22 mouse cellular contexts compared by ENCODE assay signal in genomic region chr2:19734164-19734870, GRCm38 (mm10).
DNase-seq lines count a peak whose midpoint lies in the region; ATAC-seq lines count a peak whose summit lies in the region.
"Had no signal": no experiment of that assay in that cellular context is flagged by ENCODE, and none has a peak within 500 bp of the region (broad histone marks: within the 10 kb centered on the region; RNA-seq: fewer than 3 reads in every experiment).

No protein-coding gene starts in this region.

- H3K27me3 ChIP-seq in embryonic facial prominence, embryonic 14.5 days (replicated peaks; ENCODE audit: control insufficient read depth, insufficient read depth, low read length) = no peaks in the 10 kb centered on the region
- H3K27me3 ChIP-seq in embryonic facial prominence, embryonic 10.5 days (replicated peaks; ENCODE audit: low read depth, poor library complexity, severe bottlenecking) = no peaks in the 10 kb centered on the region
- H3K27me3 ChIP-seq in hindbrain, embryonic 11.5 days (ENCODE audit: control insufficient read depth, insufficient read depth, low read length) = no peaks in the 10 kb centered on the region
- H3K27me3 ChIP-seq: forebrain, embryonic 12.5 days; neural tube, embryonic 13.5 days; stomach, embryonic 15.5 days had no signal

- no peak overlapping the region for H3K4me2 ChIP-seq in embryonic facial prominence, embryonic 14.5 days (ENCODE audit: low read depth, low read length)
- H3K4me2 ChIP-seq in hindbrain, embryonic 11.5 days (replicated peaks; ENCODE audit: low read depth, low read length) = no peak overlapping the region
- H3K4me2 ChIP-seq: forebrain, embryonic 12.5 days; neural tube, embryonic 13.5 days; stomach, embryonic 15.5 days had no signal

- no peak for ATAC-seq in embryonic facial prominence, embryonic 14.5 days (ENCODE audit: low read depth)
- ATAC-seq in hindbrain, embryonic 11.5 days (ENCODE audit: low FRiP score) = no peak
- ATAC-seq: hindbrain, postnatal 0 days had no signal

- DNase-seq in embryonic facial prominence, embryonic 14.5 days (ENCODE audit: low spot score) = no peak
- DNase-seq in embryonic facial prominence, embryonic 10.5 days (ENCODE audit: low spot score) = no peak
- DNase-seq in B cell, adult 2 months = peak; percentile 41 to 44
- peak; percentile 23 for DNase-seq in naive thymus-derived CD4-positive, alpha-beta T cell, adult 2 months (ENCODE audit: low read depth)
- peak; percentile 69 to 71 for DNase-seq in thymus, postnatal 10 days (ENCODE audit: low spot score in 2 of 2)
- DNase-seq in retina, embryonic 14.5 days (ENCODE audit: low spot score) = no peak
- no peak for DNase-seq in hindbrain, embryonic 11.5 days (ENCODE audit: low spot score)
- DNase-seq in urinary bladder, postnatal 25 days (ENCODE audit: low spot score) = no peak
- DNase-seq: cerebellum, postnatal 10 days; embryo, embryonic 11 days; gastrocnemius, postnatal 10 days; heart, adult 2 months; heart, postnatal 10 days; kidney, adult 2 months; left cerebral cortex, postnatal 4 days; lung, adult 18-20 months; lung, postnatal 36 days had no signal

- no peak overlapping the region for H3K4me3 ChIP-seq in embryonic facial prominence, embryonic 14.5 days (ENCODE audit: low read depth, low read length)
- no peak overlapping the region for H3K4me3 ChIP-seq in embryonic facial prominence, embryonic 10.5 days
- no peak overlapping the region for H3K4me3 ChIP-seq in hindbrain, embryonic 11.5 days (ENCODE audit: low read depth, low read length)
- H3K4me3 ChIP-seq: forebrain, embryonic 12.5 days; heart, adult 2 months; midbrain, embryonic 10.5 days; neural tube, embryonic 13.5 days; stomach, embryonic 15.5 days had no signal

- H3K4me1 ChIP-seq in embryonic facial prominence, embryonic 14.5 days (ENCODE audit: control insufficient read depth, insufficient read depth, low read length) = no peaks in the 10 kb centered on the region
- H3K4me1 ChIP-seq in embryonic facial prominence, embryonic 10.5 days = no peaks in the 10 kb centered on the region
- no peaks in the 10 kb centered on the region for H3K4me1 ChIP-seq in hindbrain, embryonic 11.5 days (replicated peaks; ENCODE audit: control insufficient read depth, insufficient read depth, low read length)
- H3K4me1 ChIP-seq: forebrain, embryonic 12.5 days; midbrain, embryonic 10.5 days; neural tube, embryonic 13.5 days; stomach, embryonic 15.5 days had no signal

- no peaks in the 10 kb centered on the region for H3K9me3 ChIP-seq in embryonic facial prominence, embryonic 14.5 days (ENCODE audit: control insufficient read depth, low read length)
- H3K9me3 ChIP-seq in embryonic facial prominence, embryonic 10.5 days = no peaks in the 10 kb centered on the region
- no peaks in the 10 kb centered on the region for H3K9me3 ChIP-seq in hindbrain, embryonic 11.5 days (ENCODE audit: control insufficient read depth, low read length)
- H3K9me3 ChIP-seq: forebrain, embryonic 12.5 days; midbrain, embryonic 10.5 days; neural tube, embryonic 13.5 days; stomach, embryonic 15.5 days had no signal

- 0 out of 2 replicates have a peak overlapping the region, but pooled peaks have one; percentile 5 for H3K9ac ChIP-seq in embryonic facial prominence, embryonic 14.5 days (ENCODE audit: low read depth, low read length)
- no peak overlapping the region for H3K9ac ChIP-seq in hindbrain, embryonic 11.5 days (ENCODE audit: low read depth, low read length)
- H3K9ac ChIP-seq: forebrain, embryonic 12.5 days; neural tube, embryonic 13.5 days; stomach, embryonic 15.5 days had no signal

- WGBS in embryonic facial prominence, embryonic 14.5 days = 74% methylated on average over 12 of the region's 12 CpGs
- 83% methylated on average over 12 of the region's 12 CpGs for WGBS in embryonic facial prominence, embryonic 10.5 days
- 86% methylated on average over 12 of the region's 12 CpGs for WGBS in hindbrain, embryonic 11.5 days

- no peaks in the 10 kb centered on the region for H3K36me3 ChIP-seq in embryonic facial prominence, embryonic 14.5 days (ENCODE audit: control insufficient read depth, insufficient read depth, low read length)
- H3K36me3 ChIP-seq in embryonic facial prominence, embryonic 10.5 days (replicated peaks) = no peaks in the 10 kb centered on the region
- H3K36me3 ChIP-seq in hindbrain, embryonic 11.5 days (ENCODE audit: control insufficient read depth, insufficient read depth, low read length) = no peaks in the 10 kb centered on the region
- H3K36me3 ChIP-seq: forebrain, embryonic 12.5 days; midbrain, embryonic 10.5 days; neural tube, embryonic 13.5 days; stomach, embryonic 15.5 days had no signal

- no peak overlapping the region for H3K27ac ChIP-seq in embryonic facial prominence, embryonic 14.5 days (replicated peaks; ENCODE audit: low read depth, low read length)
- no peak overlapping the region for H3K27ac ChIP-seq in embryonic facial prominence, embryonic 10.5 days (replicated peaks)
- H3K27ac ChIP-seq in hindbrain, embryonic 11.5 days (ENCODE audit: low read depth, low read length) = no peak overlapping the region
- H3K27ac ChIP-seq: forebrain, embryonic 12.5 days; heart, adult 2 months; hindbrain, postnatal 0 days; midbrain, embryonic 10.5 days; neural tube, embryonic 13.5 days; stomach, embryonic 15.5 days had no signal

Comparison
In these comparisons a context has a peak if more than half of its experiments do, and no peak if none do; other contexts are left out.
1. DNase-seq: peak in B cell, adult 2 months (2 of 2), naive thymus-derived CD4-positive, alpha-beta T cell, adult 2 months (single experiment) and thymus, postnatal 10 days (2 of 2); none in embryonic facial prominence, embryonic 14.5 days (single experiment), embryonic facial prominence, embryonic 10.5 days (single experiment), retina, embryonic 14.5 days (single experiment), hindbrain, embryonic 11.5 days (single experiment) and urinary bladder, postnatal 25 days (single experiment).